Mouse (Mus musculus) mammary gland, adult 2 months (tissue): ENCODE measurements around the gene Ccdc7a. TPM values are rescaled to one million over a fixed set of nuclear protein-coding genes. Genes with fewer than 3 reads are reported as not detected.

Experiments
- polyA plus RNA-seq: library from polyadenylated mRNA; depleted of rRNA; stranded (reverse); fragments of >200 nt; gene quantifications from 2 replicates; pipeline ENCODE4 v1.2.3, GENCODE M21; 2012; ENCODE audit warnings: low replicate concordance; rRNA removed

Gene Ccdc7a
- not detected in 2 replicates for polyA plus RNA-seq

DNA sequence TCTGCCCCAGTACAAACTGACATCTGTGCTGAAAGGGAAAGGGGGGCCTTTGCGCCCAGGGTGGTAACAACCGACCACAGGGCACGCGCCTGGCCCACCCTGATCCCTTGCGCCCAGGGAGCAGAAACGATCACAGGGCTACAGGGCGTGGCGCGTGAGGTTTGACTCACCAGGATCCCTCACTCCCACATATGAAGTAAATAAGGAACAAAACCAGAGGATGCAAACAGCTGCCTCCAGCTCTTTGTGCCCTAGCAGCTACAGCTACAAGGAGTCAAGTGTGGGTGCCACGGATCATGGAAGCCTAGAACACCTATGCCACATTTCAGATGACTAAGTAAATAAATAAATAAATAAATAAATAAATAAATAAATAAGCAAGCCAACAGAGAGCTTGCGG is at the start of gene Ccdc7a:
TSS of gene Ccdc7a (minus strand) at position 101 of the 400 bp plus-strand sequence.

DNA sequence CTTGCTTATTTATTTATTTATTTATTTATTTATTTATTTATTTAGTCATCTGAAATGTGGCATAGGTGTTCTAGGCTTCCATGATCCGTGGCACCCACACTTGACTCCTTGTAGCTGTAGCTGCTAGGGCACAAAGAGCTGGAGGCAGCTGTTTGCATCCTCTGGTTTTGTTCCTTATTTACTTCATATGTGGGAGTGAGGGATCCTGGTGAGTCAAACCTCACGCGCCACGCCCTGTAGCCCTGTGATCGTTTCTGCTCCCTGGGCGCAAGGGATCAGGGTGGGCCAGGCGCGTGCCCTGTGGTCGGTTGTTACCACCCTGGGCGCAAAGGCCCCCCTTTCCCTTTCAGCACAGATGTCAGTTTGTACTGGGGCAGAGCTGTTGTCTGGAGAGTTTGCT is 1.5 kb upstream of the Ccdc7a start, which contains the start of gene Ccdc7b:
TSS of gene Ccdc7b (plus strand) at position 301 of the 400 bp plus-strand sequence.

DNA sequence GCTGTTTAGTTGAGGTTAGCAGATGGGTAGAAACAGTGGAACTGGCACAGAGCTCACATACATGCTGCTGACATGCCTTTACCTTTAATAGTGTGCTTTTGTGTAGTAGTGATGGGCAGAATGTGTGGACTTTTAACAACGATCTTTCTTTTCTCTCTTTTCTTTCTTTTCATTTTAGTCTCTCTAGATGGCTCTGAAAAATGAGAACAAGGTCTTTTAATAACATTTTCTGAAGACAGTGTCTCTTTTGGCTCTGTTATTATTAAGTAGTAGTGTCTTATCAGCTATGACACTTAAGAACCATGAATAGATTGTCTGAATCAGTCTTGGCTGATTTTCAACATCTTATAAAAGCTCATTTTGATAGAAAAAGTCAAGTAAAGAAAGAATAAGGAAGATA is 266.7 kb downstream of the Ccdc7a start, which contains the start of gene Gm3952:
TSS of gene Gm3952 (minus strand) at position 101 of the 400 bp plus-strand sequence.

DNA sequence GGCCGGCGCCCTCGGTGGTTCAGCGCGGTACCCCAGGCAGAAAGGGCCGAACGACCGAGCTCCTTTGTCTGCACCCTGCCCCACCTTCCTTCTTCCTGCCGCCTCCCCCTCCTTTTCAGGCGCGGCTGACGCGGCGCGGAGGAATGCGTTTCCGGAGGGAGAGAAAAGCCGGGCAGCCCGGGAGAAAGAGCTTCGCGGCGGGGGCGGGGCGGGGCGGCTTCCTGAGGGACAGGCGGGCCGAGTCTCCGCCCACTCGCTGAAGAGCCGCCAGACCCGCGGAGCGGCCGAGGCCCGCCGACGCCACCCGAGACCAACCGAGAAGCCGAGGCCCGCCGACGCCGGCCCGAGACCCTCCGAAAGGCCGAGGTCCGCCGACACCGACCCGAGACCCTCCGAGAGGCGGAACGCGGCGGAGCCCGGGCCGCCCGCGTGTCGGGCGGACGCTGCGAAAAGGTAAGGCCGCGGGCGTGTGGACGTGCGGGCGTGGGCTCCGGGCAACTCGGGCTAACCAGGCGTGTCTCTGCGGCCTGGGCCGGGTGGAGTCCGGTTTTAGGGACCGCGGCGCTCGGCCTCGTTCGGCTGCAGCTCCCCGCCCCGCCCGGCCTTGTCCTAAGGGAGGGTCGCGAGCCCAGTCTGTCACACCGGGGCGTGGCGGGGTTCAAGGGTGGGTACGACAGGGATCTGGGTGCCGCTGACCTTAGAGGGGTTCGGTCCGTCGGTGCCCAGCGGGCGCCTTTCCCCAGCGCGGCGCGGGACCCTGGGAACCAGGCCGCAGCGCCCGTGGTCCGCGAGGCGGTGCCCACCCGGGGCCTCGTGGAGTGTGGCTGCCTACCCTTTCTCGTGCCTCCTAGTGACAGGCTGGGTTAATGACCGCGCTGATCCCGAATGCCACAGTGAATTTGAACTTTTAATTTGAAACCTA is 379.5 kb downstream of the Ccdc7a start, which contains the start of gene Itgb1:
TSS of gene Itgb1 (plus strand) at position 148 of the 922 bp plus-strand sequence.

Other genes starting within 250 kb of the Ccdc7a start
- not detected in 2 replicates for gene Ccdc7b, start 1.6 kb upstream of the Ccdc7a start, polyA plus RNA-seq
- not detected in 2 replicates for gene Gm10999, start 66.1 kb upstream of the Ccdc7a start, polyA plus RNA-seq
- gene 2610044O15Rik8, start 168.9 kb upstream of the Ccdc7a start, polyA plus RNA-seq: 0.67 and 2.7 TPM in 2 replicates